Mouse (Mus musculus) MEL (cell line): ENCODE results near the gene Olfr101. TPM values are rescaled to one million over a fixed set of nuclear protein-coding genes. Genes with fewer than 3 reads are reported as not detected.

Source experiments
- DNase-seq: peaks from one replicate; pipeline ENCODE4 v3.0.0; 2011; ENCODE audit warnings: low read depth, low spot score
- H3K27ac ChIP-seq: 2 replicates; pipeline ENCODE4 v1.5.1; 2012; ENCODE audit warnings: low read depth, mild to moderate bottlenecking, control low read depth, low read length, moderate library complexity; ENCODE audit not compliant: control insufficient read depth
- H3K27me3 ChIP-seq, 2 experiments: fragments of 150-350 bp in 1 of 2; sonication (generic) in 1 of 2; 2 replicates each; pipeline ENCODE4 v1.6.1; 2012; ENCODE audit warnings: low read length in 2 of 2, mild to moderate bottlenecking in 2 of 2, improper control_type of control experiment in 1 of 2, moderate library complexity in 1 of 2; ENCODE audit not compliant: insufficient read depth in 2 of 2, control insufficient read depth in 1 of 2
- H3K36me3 ChIP-seq, 2 experiments: 2 replicates each; pipeline ENCODE4 v1.6.1; 2012 to 2014; ENCODE audit warnings: low read length in 2 of 2, improper control_type of control experiment in 1 of 2, inconsistent platforms in 1 of 2, mild to moderate bottlenecking in 1 of 2; ENCODE audit not compliant: insufficient read depth in 2 of 2, control insufficient read depth in 1 of 2
- H3K4me1 ChIP-seq, 2 experiments: fragments of 150-350 bp in 1 of 2; sonication (generic) in 1 of 2; 2 replicates each; pipeline ENCODE4 v1.6.1; 2012; ENCODE audit warnings: low read length in 2 of 2, improper control_type of control experiment in 1 of 2, mild to moderate bottlenecking in 1 of 2; ENCODE audit not compliant: insufficient read depth in 2 of 2, control insufficient read depth in 1 of 2
- H3K4me3 ChIP-seq, 2 experiments: fragments of 150-350 bp in 1 of 2; sonication (generic) in 1 of 2; 2 replicates each; pipeline ENCODE4 v1.5.1; 2012; ENCODE audit warnings: low read depth in 2 of 2, low read length in 2 of 2, mild to moderate bottlenecking in 2 of 2, moderate library complexity in 2 of 2, control low read depth in 1 of 2, improper control_type of control experiment in 1 of 2; ENCODE audit not compliant: control insufficient read depth in 1 of 2, insufficient read depth in 1 of 2
- H3K79me2 ChIP-seq: 2 replicates; pipeline ENCODE4 v1.6.1; 2012; ENCODE audit warnings: mild to moderate bottlenecking, low read length, moderate library complexity; ENCODE audit not compliant: control insufficient read depth, poor library complexity, insufficient read depth
- H3K9ac ChIP-seq: 2 replicates; pipeline ENCODE4 v1.6.1; 2012; ENCODE audit warnings: low read depth, mild to moderate bottlenecking, control low read depth, low read length, moderate library complexity; ENCODE audit not compliant: control insufficient read depth, poor library complexity, severe bottlenecking
- H3K9me3 ChIP-seq: fragments of 150-350 bp; sonication (generic); replicated peaks from 2 replicates; pipeline ENCODE4 v1.6.1; 2012; ENCODE audit warnings: mild to moderate bottlenecking, low read length, improper control_type of control experiment, moderate library complexity; ENCODE audit not compliant: insufficient read depth
- BHLHE40 ChIP-seq: IDR thresholded peaks from 2 replicates; pipeline ENCODE4 v1.6.1; 2012; ENCODE audit warnings: low read depth, mild to moderate bottlenecking, inconsistent platforms, low read length, improper control_type of control experiment, borderline replicate concordance
- CHD2 ChIP-seq: IDR thresholded peaks from 2 replicates; pipeline ENCODE4 v1.6.1; 2011; ENCODE audit warnings: low read length, improper control_type of control experiment
- CTCF ChIP-seq, 3 experiments: IDR thresholded peaks in 2 of 3; conservative IDR thresholded peaks in 1 of 3; 2 replicates each; pipeline ENCODE4 v1.5.1; 2011 to 2012; ENCODE audit warnings: low read length in 3 of 3, low read depth in 2 of 3, mild to moderate bottlenecking in 2 of 3, improper control_type of control experiment in 1 of 3, inconsistent platforms in 1 of 3, mixed read lengths in 1 of 3, moderate library complexity in 1 of 3; ENCODE audit not compliant: control insufficient read depth in 1 of 3, insufficient read depth in 1 of 3, poor library complexity in 1 of 3, severe bottlenecking in 1 of 3
- E2F4 ChIP-seq: IDR thresholded peaks from 2 replicates; pipeline ENCODE4 v1.6.1; 2011; ENCODE audit warnings: low read depth, low read length, improper control_type of control experiment, borderline replicate concordance
- EP300 ChIP-seq, 2 experiments: IDR thresholded peaks; 2 replicates each; pipeline ENCODE4 v1.6.1; 2011; ENCODE audit warnings: improper control_type of control experiment in 2 of 2, low read length in 2 of 2, low read depth in 1 of 2, mild to moderate bottlenecking in 1 of 2
- ETS1 ChIP-seq: IDR thresholded peaks from 2 replicates; pipeline ENCODE4 v1.6.1; 2012; ENCODE audit warnings: low read depth, mild to moderate bottlenecking, inconsistent platforms, low read length, improper control_type of control experiment, moderate library complexity
- GABPA ChIP-seq: IDR thresholded peaks from 2 replicates; pipeline ENCODE4 v1.6.1; 2012; ENCODE audit warnings: low read depth, mild to moderate bottlenecking, inconsistent platforms, low read length, improper control_type of control experiment, moderate library complexity
- HCFC1 ChIP-seq: IDR thresholded peaks from 2 replicates; pipeline ENCODE4 v1.6.1; 2012; ENCODE audit warnings: low read depth, mild to moderate bottlenecking, inconsistent platforms, low read length, improper control_type of control experiment, moderate library complexity
- KAT2A ChIP-seq: conservative IDR thresholded peaks from 2 replicates; pipeline ENCODE4 v1.6.1; 2012; ENCODE audit warnings: low read depth, low read length, improper control_type of control experiment, inconsistent platforms
- MXI1 ChIP-seq: IDR thresholded peaks from 2 replicates; pipeline ENCODE4 v1.6.1; 2011; ENCODE audit warnings: mild to moderate bottlenecking, low read depth, low read length, improper control_type of control experiment
- NELFE ChIP-seq: IDR thresholded peaks from 2 replicates; pipeline ENCODE4 v1.6.1; 2011; ENCODE audit warnings: low read depth, low read length, improper control_type of control experiment
- POLR2AphosphoS2 ChIP-seq: IDR thresholded peaks from 2 replicates; pipeline ENCODE4 v1.6.1; 2011; ENCODE audit warnings: low read length, improper control_type of control experiment
- POLR2AphosphoS5 ChIP-seq: IDR thresholded peaks from 2 replicates; pipeline ENCODE4 v1.6.1; 2012; ENCODE audit warnings: low read depth, borderline replicate concordance, mild to moderate bottlenecking, inconsistent platforms, low read length, moderate library complexity, mixed read lengths
- RAD21 ChIP-seq: IDR thresholded peaks from 2 replicates; pipeline ENCODE4 v1.6.1; 2011; ENCODE audit warnings: mild to moderate bottlenecking, low read depth, low read length, improper control_type of control experiment
- RCOR1 ChIP-seq: IDR thresholded peaks from 2 replicates; pipeline ENCODE4 v1.6.1; 2012; ENCODE audit warnings: low read depth, mild to moderate bottlenecking, inconsistent platforms, low read length, improper control_type of control experiment
- SMC3 ChIP-seq: IDR thresholded peaks from 2 replicates; pipeline ENCODE4 v1.6.1; 2011; ENCODE audit warnings: low read depth, low read length, improper control_type of control experiment
- TAL1 ChIP-seq: IDR thresholded peaks from 2 replicates; pipeline ENCODE4 v1.6.1; 2012; ENCODE audit warnings: mild to moderate bottlenecking, inconsistent platforms, low read length, moderate library complexity, mixed read lengths
- TCF12 ChIP-seq: IDR thresholded peaks from 2 replicates; pipeline ENCODE4 v1.6.1; 2014; ENCODE audit warnings: low read depth, mild to moderate bottlenecking, inconsistent platforms, low read length, improper control_type of control experiment, moderate library complexity
- UBTF ChIP-seq: IDR thresholded peaks from 2 replicates; pipeline ENCODE4 v1.6.1; 2012; ENCODE audit warnings: low read depth, mild to moderate bottlenecking, inconsistent platforms, low read length, improper control_type of control experiment, moderate library complexity, borderline replicate concordance; ENCODE audit not compliant: insufficient read depth
- USF1 ChIP-seq: IDR thresholded peaks from 2 replicates; pipeline ENCODE4 v1.6.1; 2014; ENCODE audit warnings: low read depth, mild to moderate bottlenecking, inconsistent platforms, low read length, improper control_type of control experiment, moderate library complexity
- ZKSCAN1 ChIP-seq: IDR thresholded peaks from 2 replicates; pipeline ENCODE4 v1.6.1; 2012; ENCODE audit warnings: low read depth, mild to moderate bottlenecking, inconsistent platforms, low read length, improper control_type of control experiment, moderate library complexity
- ZNF384 ChIP-seq: IDR thresholded peaks from 2 replicates; pipeline ENCODE4 v1.6.1; 2012; ENCODE audit warnings: low read depth, mild to moderate bottlenecking, inconsistent platforms, low read length, improper control_type of control experiment
- polyA plus RNA-seq, 2 experiments: library from polyadenylated mRNA; stranded (reverse) in 1 of 2; unstranded in 1 of 2; fragments of >175 nt in 1 of 2; fragments of >200 nt in 1 of 2; gene quantifications; 2 replicates each; pipeline versions ENCODE4 v1.2.1 to v1.2.4; 2012; ENCODE audit warnings: low replicate concordance in 2 of 2, low read depth in 1 of 2; ENCODE audit not compliant: insufficient read length in 2 of 2, insufficient read depth in 1 of 2, missing spikeins in 1 of 2
- total RNA-seq: library from RNA; depleted of rRNA; stranded (reverse); fragments of 300-350 nt; gene quantifications from 2 replicates; pipeline ENCODE4 v1.2.3, GENCODE M21; 2012

Olfr101 gene
- total and polyA plus RNA-seq, 3 experiments, result not detected

DNA sequence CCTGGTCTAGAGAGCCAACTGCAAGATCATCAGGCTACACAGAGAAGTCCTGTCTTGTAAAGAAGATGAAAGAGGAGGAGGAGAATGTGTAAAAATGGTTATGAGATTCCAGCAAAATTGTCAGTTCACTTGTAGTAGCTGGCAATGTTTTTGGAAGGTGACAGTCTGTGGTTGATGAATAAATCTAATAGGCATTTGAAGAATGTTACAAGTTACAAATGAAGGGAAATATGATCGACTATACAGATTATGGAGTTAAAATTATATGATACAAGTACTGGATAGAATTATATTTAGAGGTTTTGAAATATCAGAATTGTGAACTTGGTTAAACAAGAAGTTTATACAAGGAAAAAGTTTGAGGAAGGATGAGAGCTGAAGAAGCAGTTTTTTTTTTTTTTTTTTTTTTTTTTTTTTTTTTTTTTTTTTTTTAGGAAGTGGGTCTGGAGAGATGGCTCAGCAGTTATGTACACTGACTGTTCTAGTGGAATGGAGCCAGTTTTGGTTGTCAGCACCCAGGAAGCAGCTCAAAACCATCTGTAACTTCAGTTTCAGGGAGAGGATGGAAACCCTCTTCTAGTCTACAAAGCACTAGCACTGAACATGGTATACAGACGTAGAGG lies 28.4 kb downstream of the Olfr101 start:
- H3K9ac ChIP-seq, result no peak overlapping the region
- TF ChIP-seq ETS1, result peak; percentile 26; the same call in 1 of the 2 replicates
- no peak for TF ChIP-seq GABPA
- no peak for TF ChIP-seq UBTF
- peak; percentile 90 for TF ChIP-seq ZNF384
- TF ChIP-seq KAT2A, result no peak
- no peak for TF ChIP-seq CHD2
- TF ChIP-seq, all 39 proteins: peak for 2
- H3K9me3 ChIP-seq, result no peaks in the 10 kb centered on the region
- DNase-seq, result peak; percentile 22
- H3K4me3 ChIP-seq, result no peak overlapping the region
- no peaks in the 10 kb centered on the region for H3K27me3 ChIP-seq
- H3K36me3 ChIP-seq, result no peaks in the 10 kb centered on the region; a peak in 1 of 4 replicates
- H3K79me2 ChIP-seq, result no peaks in the 10 kb centered on the region
- peaks cover 0 to 6% of the 10 kb centered on the region in 2 experiments; a peak in 1 of 4 replicates for H3K4me1 ChIP-seq
- H3K27ac ChIP-seq, result no peak overlapping the region

DNA sequence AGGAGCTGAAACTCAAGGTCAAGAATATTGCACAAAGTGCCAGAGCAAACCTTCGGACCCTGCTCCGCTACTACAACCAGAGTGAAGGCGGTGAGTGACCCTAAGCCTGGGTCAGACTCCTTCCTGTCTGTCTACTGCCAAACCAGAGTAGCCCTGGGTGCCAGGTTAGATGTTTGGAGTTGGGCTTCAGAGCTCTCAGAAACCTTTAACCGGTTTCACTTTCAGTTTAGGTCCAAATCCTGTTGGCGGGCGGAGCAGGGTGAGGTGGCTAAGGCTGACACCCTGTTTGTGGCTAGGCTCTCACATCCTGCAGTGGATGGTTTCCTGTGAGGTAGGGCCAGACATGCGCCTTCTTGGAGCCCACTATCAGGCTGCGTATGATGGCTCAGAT lies 33.4 kb downstream of the Olfr101 start:
- peaks cover 0 to 8% of the 10 kb centered on the region in 2 experiments; a peak in 1 of 4 replicates for H3K4me1 ChIP-seq
- H3K79me2 ChIP-seq, result no peaks in the 10 kb centered on the region; the same call in 1 of the 2 replicates
- H3K27ac ChIP-seq, result no peak overlapping the region
- peak overlapping the region; percentile 82 to 100 for H3K4me3 ChIP-seq
- TF ChIP-seq ETS1 (peak; percentile 63), E2F4 (0 out of 2 replicates have a peak, but pooled peaks have one; percentile 11), SMC3 (no peak)
- no peaks in the 10 kb centered on the region for H3K9me3 ChIP-seq
- no peaks in the 10 kb centered on the region; a peak in 1 of 4 replicates for H3K36me3 ChIP-seq
- peak overlapping the region; percentile 55 for H3K9ac ChIP-seq
- DNase-seq, result peak; percentile 39
- no peaks in the 10 kb centered on the region for H3K27me3 ChIP-seq

DNA sequence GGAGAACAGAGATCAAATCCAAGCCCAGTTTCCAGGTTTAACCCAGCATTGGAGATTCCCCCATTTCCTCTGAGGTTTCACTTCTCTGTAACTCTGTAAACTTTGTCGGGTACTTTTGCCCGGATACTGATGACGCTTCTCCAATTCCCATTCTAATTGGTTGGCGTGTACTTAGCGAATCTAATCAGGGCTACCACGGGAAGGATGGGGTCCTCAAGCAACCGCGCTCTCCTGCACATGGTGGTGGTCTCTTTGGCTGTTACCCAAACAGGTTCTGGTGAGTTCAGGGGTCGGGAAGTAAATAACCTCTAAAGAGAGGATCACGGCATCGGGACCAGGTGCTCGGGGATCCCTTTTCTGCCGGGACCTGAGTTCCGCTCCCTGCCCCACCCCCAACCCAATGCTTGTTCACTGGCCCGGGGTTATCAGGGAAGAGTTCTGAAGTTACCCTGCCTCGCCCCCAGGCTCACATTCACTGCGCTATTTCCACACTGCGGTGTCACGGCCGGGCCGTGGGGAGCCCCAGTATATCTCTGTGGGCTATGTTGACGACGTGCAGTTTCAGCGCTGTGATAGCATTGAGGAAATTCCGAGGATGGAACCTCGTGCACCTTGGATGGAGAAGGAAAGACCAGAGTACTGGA lies 33.9 kb downstream of the Olfr101 start, which contains the start of gene H2-M3:
Gene H2-M3, plus strand, starts transcription at position 163 of the 644 bp plus-strand sequence.
- Histone ChIP-seq H3K4me3 (peak within 1 kb of the TSS; percentile 82 to 100), H3K9me3 (no peaks in the 10 kb centered on the region), H3K27me3 (no peaks in the 10 kb centered on the region), H3K79me2 (no peaks in the 10 kb centered on the region; the same call in 1 of the 2 replicates), H3K4me1 (peaks cover 0 to 8% of the 10 kb centered on the region in 2 experiments; a peak in 1 of 4 replicates), H3K9ac (peak within 1 kb of the TSS; percentile 55), H3K27ac (no peak within 1 kb of the TSS), H3K36me3 (no peaks in the 10 kb centered on the region; a peak in 1 of 4 replicates)
- DNase-seq, result peak; percentile 91
- TF ChIP-seq ZKSCAN1 (no peak), ZNF384 (no peak), KAT2A (no peak), E2F4 (0 out of 2 replicates have a peak, but pooled peaks have one; percentile 8), USF1 (no peak), UBTF (no peak), CTCF (IDR thresholded peaks at IDR 0.05 in 2 of 3, conservative IDR thresholded peaks at IDR 0.05 in 1 of 3; ENCODE audit: control insufficient read depth in 1 of 3, insufficient read depth in 1 of 3, low read depth in 2 of 3, low read length in 3 of 3, poor library complexity in 1 of 3, severe bottlenecking in 1 of 3) (no peak), NELFE (no peak), EP300 (IDR thresholded peaks at IDR 0.05; ENCODE audit: low read depth in 1 of 2, low read length in 2 of 2) (peak in 1 of 2 experiments; percentile 11; a peak in 1 of 4 replicates), HCFC1 (no peak), ETS1 (peak; percentile 20; the same call in 1 of the 2 replicates), POLR2AphosphoS5 (no peak), MXI1 (no peak; the same call in 1 of the 2 replicates), RCOR1 (no peak), TCF12 (0 out of 2 replicates have a peak, but pooled peaks have one; percentile 5), TAL1 (no peak), RAD21 (no peak), BHLHE40 (peak; percentile 46), POLR2AphosphoS2 (no peak)
